Mouse (Mus musculus) ovary, adult 18-20 months (tissue): ENCODE results near the gene Cd59b.
A peak's percentile ranks its signal among the peaks of the same experiment; 100 is the strongest.

Experiments used
- DNase-seq: peaks from one replicate; pipeline ENCODE4 v3.0.0; 2022; ENCODE audit warnings: low spot score, mixed read lengths

The Cd59b gene

DNA sequence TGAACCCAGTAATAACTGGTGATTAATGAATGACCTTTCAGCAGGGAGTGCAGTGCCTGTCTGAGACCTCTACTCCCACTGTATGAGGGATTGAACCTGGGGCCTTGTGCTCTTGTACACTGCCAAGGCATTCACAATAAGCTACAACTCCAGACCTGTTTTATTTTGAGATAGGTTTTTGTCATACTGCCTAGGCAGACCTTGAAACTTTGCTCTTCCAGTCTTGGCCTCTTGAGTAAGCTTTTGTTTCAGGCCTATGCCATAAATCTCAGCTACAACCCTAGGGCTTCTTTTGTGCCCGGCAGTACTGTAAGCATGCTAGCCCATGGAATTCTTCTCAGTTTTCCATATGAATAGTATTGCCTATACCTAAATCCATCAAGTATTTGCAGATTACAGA, 49.4 kb downstream of the Cd59b start:
- no peak for DNase-seq

DNA sequence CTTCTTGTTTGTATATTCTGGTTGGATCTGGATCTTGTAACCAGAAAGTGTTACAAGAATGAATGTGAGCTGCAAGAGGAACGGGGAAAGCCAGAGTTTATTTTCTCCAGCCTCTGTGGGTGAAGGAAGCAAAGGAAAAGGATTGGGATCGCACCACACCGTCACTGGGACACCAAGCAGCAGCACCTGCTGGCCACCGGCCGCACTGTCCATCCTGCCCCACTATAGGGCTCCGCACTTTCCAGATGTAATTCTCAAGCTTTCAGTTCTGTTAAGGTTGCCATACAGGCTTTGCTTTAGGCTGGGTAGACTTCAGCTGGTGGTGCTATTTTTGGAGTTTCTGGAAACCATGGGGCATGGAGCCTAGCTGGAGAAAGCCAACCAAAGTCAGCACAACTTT, 50.7 kb downstream of the Cd59b start:
- no peak for DNase-seq

DNA sequence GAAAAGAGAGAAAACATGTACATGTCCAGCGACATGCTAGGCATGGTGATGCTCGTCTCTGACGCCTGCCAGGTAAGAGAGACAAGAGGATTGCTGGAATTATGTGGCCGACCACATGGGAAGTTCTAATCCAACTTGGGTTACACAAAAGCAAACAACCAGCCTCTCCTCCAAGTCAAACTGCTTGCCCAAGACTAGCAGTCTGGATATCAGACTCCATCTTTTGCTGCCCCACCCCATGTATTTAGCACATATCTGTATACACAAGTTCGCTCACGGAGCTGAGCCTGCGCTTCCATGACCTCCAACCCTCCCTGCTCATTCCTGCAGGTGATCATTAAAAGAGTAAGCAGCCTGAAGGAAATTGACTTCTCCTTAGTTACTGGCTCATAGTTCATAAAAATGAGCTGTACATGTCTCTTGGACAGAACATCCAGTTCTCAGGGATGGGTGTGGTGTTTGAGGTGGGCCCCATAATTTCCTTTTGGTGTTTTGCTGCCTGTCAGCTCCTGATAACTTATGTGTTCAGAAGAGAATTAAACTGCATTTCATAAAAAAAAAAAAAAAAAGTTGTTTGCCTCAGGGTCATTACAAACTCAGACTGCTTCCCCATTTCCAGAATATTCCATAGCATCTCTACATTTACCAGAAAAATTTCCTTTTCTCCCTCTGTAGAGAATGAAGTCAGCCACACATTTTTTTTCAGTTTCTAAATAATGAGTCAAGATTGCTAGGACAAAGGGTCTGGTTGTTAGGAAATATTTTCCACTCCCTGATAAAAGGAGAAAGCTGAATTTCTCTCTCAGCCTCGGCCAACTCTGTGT, 52.2 kb downstream of the Cd59b start:
- no peak for DNase-seq

DNA sequence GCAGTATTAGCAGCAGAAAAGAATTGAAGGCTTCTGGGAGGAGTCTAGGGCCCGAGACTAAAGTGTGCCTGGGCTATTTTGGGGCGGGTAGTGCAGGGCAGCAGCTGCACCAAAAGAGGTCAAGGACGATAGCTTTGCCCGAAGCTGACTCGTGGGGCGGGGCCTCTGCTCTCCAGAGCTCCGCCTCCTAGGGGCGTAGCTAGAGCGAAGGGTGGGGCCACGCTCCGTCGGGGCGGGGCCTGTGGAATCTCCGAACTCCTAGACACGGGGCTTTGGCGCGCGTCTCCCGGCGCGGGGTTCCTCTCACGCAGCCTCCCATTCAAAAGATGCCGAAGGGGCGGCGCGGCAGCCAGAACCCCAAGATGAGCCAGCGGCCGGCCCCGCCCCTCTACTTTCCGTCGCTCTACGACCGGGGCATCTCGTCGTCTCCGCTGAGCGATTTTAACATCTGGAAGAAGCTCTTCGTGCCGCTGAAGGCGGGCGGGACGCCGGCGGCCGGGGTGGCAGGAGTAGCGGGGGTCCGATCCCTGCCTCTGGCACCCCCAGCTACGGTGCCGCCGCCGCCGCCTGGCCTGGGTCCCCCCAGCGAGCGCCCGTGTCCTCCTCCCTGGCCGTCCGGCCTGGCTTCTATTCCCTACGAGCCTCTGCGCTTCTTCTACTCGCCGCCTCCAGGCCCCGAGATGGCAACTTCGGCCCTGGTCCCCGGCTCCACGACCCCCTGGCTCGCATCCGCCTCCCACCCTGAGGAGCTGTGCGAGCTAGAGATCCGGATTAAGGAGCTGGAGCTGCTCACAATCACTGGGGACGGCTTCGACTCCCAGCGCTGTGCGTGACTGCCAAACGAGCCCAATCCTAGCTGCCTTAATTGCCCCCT, 53.1 kb downstream of the Cd59b start, which contains the start of gene A930018P22Rik:
Gene A930018P22Rik, plus strand, starts transcription at position 265 of the 874 bp plus-strand sequence.
- DNase-seq = peak; percentile 91

GRCm38 (mm10) chr2:104123540-104123939, 53.9 kb downstream of the Cd59b start:
- no peak for DNase-seq

GRCm38 (mm10) chr2:104124071-104124470, 54.4 kb downstream of the Cd59b start:
- no peak for DNase-seq

GRCm38 (mm10) chr2:104128803-104129531, 59.3 kb downstream of the Cd59b start:
- no peak for DNase-seq

DNA sequence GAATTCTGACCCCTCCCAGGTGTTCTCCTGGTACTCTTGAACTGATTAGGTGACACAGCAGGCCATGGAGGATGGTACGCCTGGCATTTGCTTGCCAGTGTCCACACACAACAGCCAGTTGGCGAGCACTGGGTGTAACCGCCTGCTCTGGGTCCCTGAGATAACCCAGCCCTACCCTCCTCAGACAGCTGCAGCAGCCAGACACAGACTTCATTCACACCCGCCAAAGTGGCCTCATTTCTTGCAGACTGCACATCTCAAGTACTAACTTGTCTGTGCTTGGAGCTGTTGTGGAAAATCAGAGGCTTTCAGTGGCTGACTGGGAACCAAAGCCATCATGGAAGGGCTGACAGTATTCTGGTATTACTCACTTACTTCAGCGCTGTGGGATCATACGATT, 60.5 kb downstream of the Cd59b start:
- no peak for DNase-seq

DNA sequence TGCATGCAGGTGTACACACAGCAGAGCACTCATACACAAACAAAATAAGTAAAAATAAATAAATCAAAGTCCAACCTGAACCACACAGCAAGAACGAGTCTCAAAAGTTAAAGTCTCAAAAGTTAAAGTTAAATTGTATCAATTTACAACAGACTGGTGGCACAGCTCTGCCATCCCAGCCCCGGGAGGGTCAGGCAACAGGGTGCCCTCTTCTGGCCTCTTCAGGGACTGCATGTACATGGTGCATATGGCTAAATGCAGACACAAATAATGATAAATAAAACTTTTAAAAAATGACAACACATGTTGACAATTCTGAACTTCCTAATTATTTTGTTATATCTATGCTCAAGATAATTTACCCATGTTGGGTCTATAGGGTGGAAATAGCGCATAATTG, 61.3 kb downstream of the Cd59b start:
- no peak for DNase-seq

DNA sequence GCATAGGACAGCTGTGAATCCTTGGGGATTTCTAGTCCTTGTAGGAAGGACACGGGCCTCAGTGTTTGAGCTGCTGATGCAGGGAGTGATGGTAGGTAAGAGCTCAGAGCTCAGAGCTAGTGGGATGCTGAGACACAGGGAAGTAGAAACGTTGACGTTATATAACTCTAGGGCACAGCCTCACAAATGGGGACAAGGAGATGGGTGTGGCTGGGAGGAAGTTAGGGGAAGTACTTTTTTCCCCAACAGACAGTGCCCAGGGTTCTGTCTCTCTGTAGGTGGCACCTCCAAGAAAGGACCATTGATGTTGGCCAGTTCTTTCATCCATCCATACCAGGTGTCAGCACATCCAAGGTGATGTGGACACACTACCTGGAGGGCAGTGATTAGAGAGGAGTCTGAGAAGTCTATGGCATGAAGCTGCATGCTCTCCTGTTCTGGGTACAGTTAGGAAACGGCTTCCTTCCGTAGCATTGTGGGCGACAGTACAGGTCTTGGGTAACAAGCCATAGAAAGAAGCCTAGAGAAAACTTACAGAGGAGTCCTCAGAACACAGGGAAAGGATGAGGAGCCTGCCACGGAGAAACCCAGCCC, 62.7 kb downstream of the Cd59b start:
- DNase-seq = no peak

DNA sequence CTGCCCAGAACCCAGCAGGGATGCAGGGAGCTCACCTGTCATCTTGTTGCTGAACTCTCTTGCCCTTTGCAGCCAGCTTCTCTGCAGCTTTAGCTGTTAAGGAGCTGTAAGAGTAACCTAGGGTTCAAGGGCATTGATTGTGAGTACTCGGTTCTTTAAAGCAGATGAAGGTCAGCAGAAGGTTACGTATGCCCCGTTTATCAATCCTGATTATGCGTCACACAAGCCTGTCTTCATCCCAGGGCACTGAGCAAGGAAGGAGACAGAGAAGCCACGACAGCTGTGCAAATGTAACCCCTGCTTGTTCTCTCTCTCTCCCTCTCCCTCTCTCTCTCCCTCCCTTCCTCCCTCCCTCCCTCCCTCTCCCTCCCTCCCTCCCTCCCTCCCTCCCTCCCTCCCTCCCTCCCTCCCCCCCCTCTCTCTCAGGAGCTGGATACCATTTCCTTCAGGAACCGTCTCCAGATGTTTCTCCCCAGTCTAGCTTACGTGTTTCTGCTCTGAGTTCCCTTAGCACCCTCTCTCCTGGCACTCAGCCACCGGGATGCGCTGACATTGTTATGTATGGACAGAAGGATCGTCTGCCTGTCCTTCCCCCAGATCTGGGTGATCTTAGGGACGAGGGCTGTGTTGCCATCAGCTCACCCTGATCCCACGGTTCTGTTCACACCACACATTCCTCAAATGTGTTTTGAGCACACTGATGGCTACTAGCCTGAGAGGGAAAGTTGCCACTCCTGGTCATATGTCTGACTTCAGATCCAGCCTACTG, 63.6 kb downstream of the Cd59b start:
- no peak for DNase-seq

GRCm38 (mm10) chr2:104134150-104135056, 64.8 kb downstream of the Cd59b start:
- DNase-seq = no peak

DNA sequence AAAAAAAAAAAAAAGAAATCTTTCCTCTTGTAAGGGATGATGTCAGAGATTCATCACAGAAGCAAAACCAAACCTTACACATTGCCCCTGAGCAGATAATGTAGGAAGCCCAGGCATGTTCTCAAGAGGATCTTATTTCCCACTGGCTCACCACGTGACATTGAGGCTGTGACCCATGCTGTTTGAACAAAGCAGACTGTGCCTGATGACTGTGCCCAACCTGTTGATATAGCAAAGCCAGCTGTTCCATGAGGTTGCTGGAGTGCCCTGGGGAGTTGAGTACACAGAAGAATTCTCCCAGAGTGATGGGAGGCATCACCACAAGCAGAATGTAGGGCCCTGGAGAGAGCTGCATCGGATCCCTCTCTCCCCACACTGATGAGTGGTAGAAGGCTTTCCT, 66.3 kb downstream of the Cd59b start:
- no peak for DNase-seq
